Mouse (Mus musculus) ES-Bruce4 (cell line): ENCODE measurements around the gene Naxe. TPM values are rescaled to one million over a fixed set of nuclear protein-coding genes. Genes with fewer than 3 reads are reported as not detected.

Experiments
- H3K27ac ChIP-seq: 2 replicates; pipeline ENCODE4 v1.5.1; 2012; ENCODE audit warnings: low read length, inconsistent platforms; ENCODE audit not compliant: insufficient read depth
- H3K27me3 ChIP-seq: 2 replicates; pipeline ENCODE4 v1.6.1; 2012; ENCODE audit warnings: mild to moderate bottlenecking, low read length, inconsistent platforms; ENCODE audit not compliant: control insufficient read depth, poor library complexity, insufficient read depth, severe bottlenecking
- H3K36me3 ChIP-seq: 2 replicates; pipeline ENCODE4 v1.6.1; 2012; ENCODE audit warnings: inconsistent platforms, mild to moderate bottlenecking, low read length, moderate library complexity; ENCODE audit not compliant: control insufficient read depth, poor library complexity, insufficient read depth, severe bottlenecking
- H3K4me1 ChIP-seq: one replicate; pipeline ENCODE4 v1.8.1; 2011; ENCODE audit warnings: low read length; ENCODE audit not compliant: control insufficient read depth, insufficient read depth
- H3K4me3 ChIP-seq: 2 replicates; pipeline ENCODE4 v1.5.1; 2011; ENCODE audit warnings: low read depth, mild to moderate bottlenecking, low read length
- H3K9ac ChIP-seq: 2 replicates; pipeline ENCODE4 v1.6.1; 2012; ENCODE audit warnings: low read depth, mild to moderate bottlenecking, inconsistent platforms; ENCODE audit not compliant: poor library complexity, severe bottlenecking
- H3K9me3 ChIP-seq: replicated peaks from 2 replicates; pipeline ENCODE4 v1.6.1; 2012; ENCODE audit warnings: mild to moderate bottlenecking, low read length, inconsistent platforms; ENCODE audit not compliant: control insufficient read depth, poor library complexity, insufficient read depth, severe bottlenecking
- CTCF ChIP-seq: IDR thresholded peaks from one replicate; pipeline ENCODE4 v1.8.1; 2011; ENCODE audit warnings: low read depth, low read length
- EP300 ChIP-seq: IDR thresholded peaks from 2 replicates; pipeline ENCODE4 v1.6.1; 2011; ENCODE audit warnings: low read depth, low read length; ENCODE audit not compliant: insufficient read depth
- POLR2A ChIP-seq: IDR thresholded peaks from one replicate; pipeline ENCODE4 v1.8.1; 2011; ENCODE audit warnings: low read length; ENCODE audit not compliant: insufficient read depth
- polyA plus RNA-seq: library from polyadenylated mRNA; stranded (reverse); fragments of >200 nt; gene quantifications from 2 replicates; pipeline ENCODE4 v1.2.4, GENCODE M21; 2011; ENCODE audit warnings: low read depth; ENCODE audit not compliant: missing spikeins, insufficient read depth, insufficient read length

The Naxe gene
- polyA plus RNA-seq, 1 experiment: 63.0 TPM

DNA sequence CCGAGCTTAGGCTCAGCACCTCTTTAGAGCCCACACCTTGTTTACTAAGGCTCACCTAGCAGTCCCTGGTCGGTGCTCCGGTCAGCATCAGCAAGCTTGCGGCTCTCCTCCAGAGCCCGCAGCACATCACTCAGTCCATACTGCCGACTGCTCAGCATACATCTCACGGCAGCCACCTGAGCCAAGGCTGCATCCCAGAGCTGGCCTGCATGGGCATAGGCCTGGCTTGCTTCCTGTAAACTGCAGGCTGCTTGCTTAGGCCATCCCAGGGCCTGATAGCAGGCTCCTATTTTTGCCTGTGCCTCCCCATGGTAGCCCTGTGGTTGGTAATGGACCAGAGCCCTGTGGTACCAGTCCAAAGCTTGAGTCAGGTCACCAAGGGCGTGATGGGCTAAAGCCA, 16.5 kb upstream of the Naxe start:
- no peak overlapping the region for H3K27ac ChIP-seq
- H3K9ac ChIP-seq: no peak overlapping the region
- H3K4me3 ChIP-seq: no peak overlapping the region
- no peaks in the 10 kb centered on the region for H3K36me3 ChIP-seq
- no peaks in the 10 kb centered on the region for H3K9me3 ChIP-seq
- no peaks in the 10 kb centered on the region for H3K27me3 ChIP-seq
- no peaks in the 10 kb centered on the region for H3K4me1 ChIP-seq
- TF ChIP-seq EP300 (no peak), CTCF (no peak), POLR2A (no peak)

DNA sequence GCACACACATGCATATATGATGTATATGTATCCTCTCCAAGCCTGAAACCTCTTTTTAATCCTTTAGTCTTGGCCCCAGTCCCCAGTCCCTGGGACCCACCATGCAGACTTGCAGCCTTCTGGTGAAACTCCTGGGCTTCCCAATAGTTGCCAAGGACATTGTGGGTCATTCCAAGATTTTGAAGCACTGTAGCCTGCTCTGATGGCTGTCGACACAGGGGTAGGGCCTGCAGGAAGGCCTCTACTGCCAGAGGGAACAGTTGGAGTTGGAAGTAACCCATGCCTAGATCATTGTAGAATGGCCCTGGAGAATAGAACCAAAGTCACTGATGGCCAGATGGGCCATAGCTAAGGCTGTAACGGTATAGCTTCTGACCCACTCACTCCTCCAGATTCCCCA, 16.1 kb upstream of the Naxe start:
- no peak overlapping the region for H3K4me3 ChIP-seq
- H3K4me1 ChIP-seq: no peaks in the 10 kb centered on the region
- no peak overlapping the region for H3K27ac ChIP-seq
- H3K36me3 ChIP-seq: no peaks in the 10 kb centered on the region
- H3K27me3 ChIP-seq: no peaks in the 10 kb centered on the region
- H3K9me3 ChIP-seq: no peaks in the 10 kb centered on the region
- TF ChIP-seq CTCF (no peak), EP300 (no peak), POLR2A (no peak)
- H3K9ac ChIP-seq: no peak overlapping the region

DNA sequence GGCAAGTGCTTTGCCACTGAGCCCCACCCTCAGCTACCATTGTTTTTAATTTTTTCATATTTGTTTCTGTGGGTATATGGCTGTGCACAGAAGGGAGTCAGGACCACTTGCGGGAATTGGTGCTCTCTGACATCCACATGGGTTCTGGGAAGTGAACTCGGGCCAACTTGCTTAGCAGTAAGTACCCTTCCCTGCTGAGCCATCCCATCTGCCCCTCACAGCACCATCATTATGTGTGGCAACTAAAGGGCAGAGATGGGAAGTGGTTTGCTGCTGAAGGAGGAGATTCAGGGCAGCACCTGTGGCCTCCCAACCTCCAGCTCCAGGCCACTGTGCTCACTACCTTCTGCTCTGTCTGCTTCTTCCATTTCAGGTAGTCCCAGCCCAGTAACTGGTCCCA, 15.3 kb upstream of the Naxe start:
- Histone ChIP-seq H3K9ac (no peak overlapping the region), H3K27ac (no peak overlapping the region), H3K36me3 (no peaks in the 10 kb centered on the region), H3K4me3 (no peak overlapping the region), H3K27me3 (no peaks in the 10 kb centered on the region), H3K4me1 (no peaks in the 10 kb centered on the region), H3K9me3 (no peaks in the 10 kb centered on the region)
- no peak for TF ChIP-seq CTCF
- TF ChIP-seq POLR2A: no peak
- no peak for TF ChIP-seq EP300

- H3K4me3 ChIP-seq: no peak overlapping the region
- H3K27ac ChIP-seq: no peak overlapping the region
- TF ChIP-seq CTCF (peak; percentile 78), EP300 (no peak), POLR2A (no peak)
- H3K9ac ChIP-seq: 0 out of 2 replicates have a peak overlapping the region, but pooled peaks have one; percentile 17
- peaks cover 5% of the 10 kb centered on the region; the same call in 1 of the 2 replicates for H3K9me3 ChIP-seq
- no peaks in the 10 kb centered on the region for H3K4me1 ChIP-seq
- H3K27me3 ChIP-seq: no peaks in the 10 kb centered on the region
- H3K36me3 ChIP-seq: no peaks in the 10 kb centered on the region
Observed at GRCm38 (mm10) chr3:88071783-88072182, 13.5 kb upstream of the Naxe start.

DNA sequence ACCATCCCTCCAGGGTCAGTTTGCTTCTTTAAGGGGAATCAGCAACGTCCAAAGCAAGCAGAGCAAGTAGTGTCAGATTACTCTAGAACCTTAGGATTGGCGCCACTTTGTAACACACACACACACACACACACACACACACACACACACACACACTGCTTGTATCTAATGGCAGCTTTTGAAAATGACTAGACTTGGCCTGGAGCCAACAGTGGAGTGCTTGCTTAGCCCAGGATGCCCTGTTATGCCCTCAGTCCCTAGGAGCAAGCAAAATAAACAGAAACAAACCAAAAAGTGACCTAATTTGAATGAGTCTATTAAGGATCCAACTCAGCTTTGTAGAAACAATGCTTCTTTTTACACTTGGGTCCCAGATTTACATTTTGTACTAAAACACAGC, 10.1 kb upstream of the Naxe start:
- Histone ChIP-seq H3K9me3 (peaks cover 14% of the 10 kb centered on the region), H3K36me3 (no peaks in the 10 kb centered on the region), H3K27me3 (no peaks in the 10 kb centered on the region), H3K4me3 (no peak overlapping the region), H3K27ac (no peak overlapping the region), H3K9ac (no peak overlapping the region), H3K4me1 (no peaks in the 10 kb centered on the region)
- TF ChIP-seq POLR2A (no peak), CTCF (no peak), EP300 (no peak)

DNA sequence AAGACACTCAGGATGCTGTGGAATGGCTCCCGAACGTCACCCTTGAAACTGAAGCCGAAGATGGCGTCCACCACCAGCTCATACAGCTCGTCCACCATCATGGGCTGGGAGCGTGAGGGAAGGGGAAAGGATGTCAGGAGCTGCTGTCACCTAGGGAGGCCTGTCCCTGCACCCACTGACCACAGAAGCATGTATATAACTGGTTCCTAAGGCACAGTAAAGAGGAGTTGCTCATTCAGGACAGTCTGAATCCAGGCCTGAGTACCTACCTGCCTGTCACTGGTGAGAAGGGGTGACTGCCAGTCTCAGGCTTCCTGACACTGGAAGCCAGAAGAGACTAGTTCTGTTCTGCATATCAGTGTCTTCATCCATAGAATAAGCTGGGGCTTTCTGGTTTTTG, 1.3 kb downstream of the Naxe start:
- no peaks in the 10 kb centered on the region for H3K4me1 ChIP-seq
- no peak overlapping the region for H3K9ac ChIP-seq
- no peak overlapping the region for H3K4me3 ChIP-seq
- no peaks in the 10 kb centered on the region for H3K9me3 ChIP-seq
- TF ChIP-seq EP300 (no peak), POLR2A (no peak), CTCF (no peak)
- H3K36me3 ChIP-seq: peaks cover 19% of the 10 kb centered on the region
- H3K27ac ChIP-seq: no peak overlapping the region
- no peaks in the 10 kb centered on the region for H3K27me3 ChIP-seq

DNA sequence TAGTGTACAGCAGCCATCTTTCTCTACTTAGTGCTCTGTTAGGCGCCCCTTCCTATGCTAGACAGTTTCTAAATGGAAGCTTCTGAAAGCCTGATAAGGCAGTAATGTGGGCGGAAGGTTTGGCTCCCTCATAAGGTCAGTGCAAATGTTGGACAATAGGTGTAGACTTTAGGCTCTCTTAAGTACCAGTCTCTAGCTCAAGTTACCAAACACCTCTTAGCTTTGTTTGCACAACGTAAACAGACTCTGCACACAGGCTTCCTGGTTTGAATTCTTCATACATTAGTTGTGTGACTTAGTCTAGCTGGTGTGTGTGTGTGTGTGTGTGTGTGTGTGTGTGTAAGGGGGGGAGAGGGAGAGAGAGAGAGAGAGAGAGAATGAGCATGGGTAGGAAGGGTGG, 8.8 kb downstream of the Naxe start:
- Histone ChIP-seq H3K27ac (no peak overlapping the region), H3K27me3 (no peaks in the 10 kb centered on the region), H3K9me3 (no peaks in the 10 kb centered on the region), H3K4me3 (no peak overlapping the region), H3K9ac (no peak overlapping the region), H3K4me1 (no peaks in the 10 kb centered on the region), H3K36me3 (peaks cover 16% of the 10 kb centered on the region; the same call in 1 of the 2 replicates)
- no peak for TF ChIP-seq EP300
- no peak for TF ChIP-seq POLR2A
- TF ChIP-seq CTCF: no peak
